Mouse (Mus musculus) embryonic facial prominence, embryonic 15.5 days (tissue): Measurements from ENCODE around the gene Rftn1. TPM values are rescaled to one million over a fixed set of nuclear protein-coding genes. Genes with fewer than 3 reads are reported as not detected.
A peak's percentile ranks its signal among the peaks of the same experiment; 100 is the strongest.

Experiments
- ATAC-seq: fragments of 200-750 bp; cut with Nextera tagmentation; 2 replicates; pipeline ENCODE4 v1.8.0; 2017; ENCODE audit warnings: low read depth, moderate TSS enrichment; ENCODE audit not compliant: insufficient number of reproducible peaks, low FRiP score, low TSS enrichment
- H3K27ac ChIP-seq: fragments of 300-500 bp; sonication (generic); replicated peaks from 2 replicates; pipeline ENCODE4 v1.5.1; 2015; ENCODE audit warnings: mild to moderate bottlenecking, inconsistent platforms
- H3K27me3 ChIP-seq: fragments of 300-500 bp; sonication (generic); 2 replicates; pipeline ENCODE4 v1.6.1; 2015; ENCODE audit warnings: inconsistent platforms
- H3K36me3 ChIP-seq: fragments of 300-500 bp; sonication (generic); 2 replicates; pipeline ENCODE4 v1.6.1; 2015; ENCODE audit warnings: mild to moderate bottlenecking, inconsistent platforms
- H3K4me1 ChIP-seq: fragments of 300-500 bp; sonication (generic); 2 replicates; pipeline ENCODE4 v1.6.1; 2015; ENCODE audit warnings: inconsistent platforms
- H3K4me2 ChIP-seq: fragments of 300-500 bp; sonication (generic); replicated peaks from 2 replicates; pipeline ENCODE4 v1.6.1; 2015; ENCODE audit warnings: mild to moderate bottlenecking, inconsistent platforms
- H3K4me3 ChIP-seq: fragments of 300-500 bp; sonication (generic); replicated peaks from 2 replicates; pipeline ENCODE4 v1.5.1; 2015; ENCODE audit warnings: mild to moderate bottlenecking, inconsistent platforms
- H3K9ac ChIP-seq: fragments of 300-500 bp; sonication (generic); 2 replicates; pipeline ENCODE4 v1.6.1; 2015; ENCODE audit warnings: inconsistent platforms
- H3K9me3 ChIP-seq: fragments of 300-500 bp; sonication (generic); replicated peaks from 2 replicates; pipeline ENCODE4 v1.6.1; 2016; ENCODE audit warnings: inconsistent platforms
- WGBS: fragments of 180-500 bp; shearing (Covaris S2); methylation state at CpG from one replicate; pipeline ENCODE4 v1.1.7; 2015; 5-methylcytosine and 5-hydroxymethylcytosine counted together
- polyA plus RNA-seq: library from polyadenylated mRNA; unstranded; fragments of >200 nt; fragmentation: Nextera tagmentation; extraction: Ambion mirVana; gene quantifications from 2 replicates; pipeline ENCODE4 v1.2.1, GENCODE M21; 2015

Rftn1 gene
- polyA plus RNA-seq, 1 experiment from 2014 or later, result 21.4 TPM

DNA sequence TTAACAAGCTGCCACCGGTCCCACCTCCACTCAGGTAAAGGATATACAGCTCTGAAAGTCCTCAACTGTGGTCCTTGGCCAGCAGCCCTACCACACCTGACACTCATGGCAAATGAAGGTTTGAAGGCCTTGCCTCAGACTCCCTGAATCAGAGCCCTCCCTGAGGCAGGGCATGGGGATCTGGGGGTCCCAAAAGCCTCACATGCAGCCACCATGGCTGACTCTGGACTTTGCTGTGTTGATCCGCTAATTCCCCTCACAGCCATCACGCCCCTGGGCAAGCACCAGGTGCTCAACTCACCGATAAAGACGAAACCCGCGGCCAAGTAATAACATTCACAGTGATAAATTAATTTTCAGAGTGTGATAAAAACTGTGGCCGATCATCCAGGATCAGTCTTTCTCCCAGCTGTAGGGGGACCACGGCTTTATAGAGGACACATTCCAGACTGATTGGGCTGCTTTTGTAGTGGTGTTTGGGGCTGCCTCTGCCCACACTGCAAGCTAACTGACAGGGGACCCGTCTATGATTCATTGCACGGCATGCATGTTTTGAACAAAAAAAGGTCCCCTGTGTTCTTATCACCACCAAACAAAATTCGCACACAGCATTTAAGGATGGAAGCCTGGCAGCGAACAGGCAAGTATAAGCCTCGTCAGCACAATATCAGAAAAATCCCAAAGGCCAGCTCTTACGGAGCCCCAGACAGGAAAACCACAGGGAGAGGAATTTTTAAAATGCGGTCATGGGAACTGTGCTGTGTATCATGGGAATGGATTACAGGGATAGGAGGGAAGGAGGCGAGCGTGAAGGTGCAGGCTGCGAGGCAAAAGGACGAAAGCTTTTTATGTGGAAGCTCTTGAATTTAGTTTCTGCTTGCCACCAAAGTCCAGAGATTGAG is 29.3 kb downstream of the Rftn1 start:
- ATAC-seq, result no peak
- Histone ChIP-seq H3K27me3 (no peaks in the 10 kb centered on the region), H3K4me3 (no peak overlapping the region), H3K4me1 (no peaks in the 10 kb centered on the region), H3K9ac (no peak overlapping the region), H3K27ac (no peak overlapping the region), H3K9me3 (no peaks in the 10 kb centered on the region), H3K4me2 (no peak overlapping the region), H3K36me3 (peaks cover 16% of the 10 kb centered on the region)
- 66% methylated on average over 20 of the region's 20 CpGs for WGBS

DNA sequence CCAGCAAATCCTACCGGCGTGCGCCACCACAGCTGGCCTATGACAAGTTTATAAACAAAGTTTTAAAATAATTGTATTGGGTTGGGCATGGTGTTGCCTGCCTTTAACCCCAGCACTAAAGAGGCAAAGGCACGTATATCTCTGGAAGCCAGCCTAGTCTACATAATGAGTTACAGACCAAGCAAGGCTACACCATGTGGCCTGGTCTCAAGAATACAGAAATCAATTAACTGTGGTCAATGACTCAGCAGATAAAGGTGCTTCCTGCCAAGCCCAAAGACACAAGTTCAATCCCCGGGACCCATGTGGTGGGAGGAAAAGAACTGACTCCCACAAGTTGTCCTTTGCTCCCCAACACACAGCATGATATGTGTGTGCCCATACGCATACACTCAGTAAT is 30.1 kb downstream of the Rftn1 start:
- Histone ChIP-seq H3K4me1 (no peaks in the 10 kb centered on the region), H3K4me3 (no peak overlapping the region), H3K27ac (no peak overlapping the region), H3K9ac (no peak overlapping the region), H3K9me3 (no peaks in the 10 kb centered on the region), H3K4me2 (no peak overlapping the region), H3K27me3 (no peaks in the 10 kb centered on the region), H3K36me3 (peaks cover 16% of the 10 kb centered on the region)
- 68% methylated on average over 6 of the region's 6 CpGs for WGBS
- ATAC-seq, result no peak; the same call in 1 of the 2 replicates

DNA sequence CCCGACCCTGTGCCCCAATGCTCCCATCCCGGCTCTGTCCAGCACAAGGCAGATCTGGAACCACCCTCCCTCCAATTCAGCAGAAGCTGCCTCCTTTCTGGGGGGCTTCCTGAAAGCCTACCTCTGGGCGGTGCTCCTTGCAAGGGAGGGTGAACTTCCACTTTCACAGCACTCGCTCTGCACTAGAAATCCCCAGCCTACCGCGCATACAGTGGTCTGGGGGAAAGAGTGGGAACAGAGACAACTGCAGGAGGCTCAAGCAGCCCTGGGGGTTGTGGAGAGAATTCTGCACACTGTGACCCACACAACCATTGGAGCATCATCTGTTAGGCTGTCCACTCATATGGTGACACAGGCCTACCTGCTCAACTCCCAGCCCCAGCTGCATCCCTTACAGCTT is 30.7 kb downstream of the Rftn1 start:
- Histone ChIP-seq H3K9ac (no peak overlapping the region), H3K4me3 (no peak overlapping the region), H3K27me3 (no peaks in the 10 kb centered on the region), H3K27ac (no peak overlapping the region), H3K9me3 (no peaks in the 10 kb centered on the region), H3K36me3 (peaks cover 11% of the 10 kb centered on the region), H3K4me2 (no peak overlapping the region), H3K4me1 (no peaks in the 10 kb centered on the region)
- 78% methylated on average over 6 of the region's 6 CpGs for WGBS
- ATAC-seq, result no peak

DNA sequence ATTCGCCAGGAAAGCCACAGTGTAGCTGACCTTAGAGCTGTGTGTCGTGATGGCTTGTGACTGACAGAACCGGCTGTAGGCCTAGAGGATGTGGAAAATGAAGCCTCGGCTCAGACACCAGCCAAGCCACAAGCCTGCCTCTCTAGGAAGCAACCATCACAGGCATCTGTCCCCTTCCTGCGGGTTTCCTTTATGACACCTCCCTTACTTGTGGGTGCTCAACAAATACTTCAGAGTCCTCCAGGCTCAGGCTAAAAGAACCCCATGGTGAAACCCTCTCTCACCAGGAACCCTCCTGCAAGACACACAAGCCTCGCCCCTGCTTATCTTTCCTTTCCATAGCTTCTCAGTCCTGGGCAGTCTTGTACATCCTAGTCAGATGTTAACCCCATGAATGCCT is 31.9 kb downstream of the Rftn1 start:
- no peak overlapping the region for H3K9ac ChIP-seq
- no peaks in the 10 kb centered on the region for H3K4me1 ChIP-seq
- H3K27ac ChIP-seq, result no peak overlapping the region
- H3K36me3 ChIP-seq, result peaks cover under 1% of the 10 kb centered on the region; the same call in 1 of the 2 replicates
- 84% methylated on average over 6 of the region's 6 CpGs for WGBS
- ATAC-seq, result no peak
- H3K4me2 ChIP-seq, result no peak overlapping the region
- no peak overlapping the region for H3K4me3 ChIP-seq
- H3K9me3 ChIP-seq, result no peaks in the 10 kb centered on the region
- H3K27me3 ChIP-seq, result no peaks in the 10 kb centered on the region

DNA sequence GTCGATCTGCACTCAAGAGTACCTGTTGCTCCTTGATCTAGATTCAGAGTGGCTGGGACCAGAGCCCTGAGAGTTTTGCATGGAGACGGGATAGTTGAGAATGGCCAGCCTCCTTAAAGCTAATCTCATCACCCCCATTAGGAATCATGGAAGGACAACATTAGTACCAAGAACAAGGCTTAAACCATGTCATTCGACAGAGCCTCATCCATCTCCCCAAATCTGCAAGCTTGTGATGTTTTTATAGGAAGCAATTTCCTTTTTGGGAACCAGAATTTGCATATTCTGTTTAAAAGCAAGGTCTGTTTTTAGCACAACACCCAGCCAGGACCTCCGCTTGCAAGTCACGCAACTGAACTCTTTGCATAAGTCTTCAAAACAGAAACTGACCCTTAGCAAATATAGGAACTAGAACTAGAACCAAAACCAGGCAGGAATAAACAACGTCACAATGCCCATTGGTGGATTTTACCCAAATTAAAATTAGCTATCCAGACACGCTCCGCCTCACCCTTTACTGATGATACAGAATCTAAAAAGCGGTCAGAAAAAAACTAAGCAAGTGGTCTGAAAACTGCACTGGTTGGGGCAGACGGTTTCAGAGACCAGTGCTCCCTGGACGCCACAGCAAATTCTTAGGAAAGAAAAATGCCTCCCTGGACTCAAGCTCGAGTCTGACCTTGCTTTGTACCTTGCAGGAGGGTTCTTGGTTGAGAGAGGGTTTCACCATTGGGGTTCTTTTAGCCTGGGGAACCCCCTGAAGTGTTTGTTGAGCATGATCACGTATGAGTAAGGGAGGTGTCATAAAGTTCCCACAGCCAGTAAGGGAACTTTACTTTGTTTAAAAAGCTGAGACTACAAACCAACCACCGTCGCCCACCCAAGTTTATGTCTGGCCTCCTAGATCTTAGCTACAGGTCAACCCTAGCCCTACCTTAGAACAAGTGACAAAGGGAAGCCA is 33.0 kb downstream of the Rftn1 start:
- H3K4me2 ChIP-seq, result no peak overlapping the region
- no peaks in the 10 kb centered on the region for H3K9me3 ChIP-seq
- no peak overlapping the region for H3K27ac ChIP-seq
- ATAC-seq, result no peak
- H3K27me3 ChIP-seq, result no peaks in the 10 kb centered on the region
- no peaks in the 10 kb centered on the region for H3K36me3 ChIP-seq
- H3K4me1 ChIP-seq, result no peaks in the 10 kb centered on the region
- no peak overlapping the region for H3K4me3 ChIP-seq
- 86% methylated on average over 15 of the region's 15 CpGs for WGBS
- H3K9ac ChIP-seq, result no peak overlapping the region

DNA sequence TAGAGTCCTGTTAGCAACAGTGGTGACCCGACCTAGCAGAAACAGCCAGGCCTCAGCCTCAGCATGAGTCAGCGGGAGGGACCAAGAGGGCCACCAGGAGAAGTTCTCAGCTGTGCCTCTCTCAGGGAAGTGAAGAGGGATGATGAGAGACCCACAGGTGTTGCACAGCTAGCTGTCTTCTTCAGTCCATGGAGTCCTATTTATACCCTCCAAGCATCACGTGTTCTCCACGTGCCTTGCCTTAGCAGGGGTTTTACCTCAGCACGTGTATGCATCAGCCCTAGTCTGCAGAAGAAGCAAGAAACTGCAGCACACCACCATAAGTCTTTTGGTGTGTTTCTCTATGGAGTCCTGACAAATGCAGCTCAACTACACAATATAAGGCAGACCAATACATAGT is 38.4 kb downstream of the Rftn1 start:
- H3K4me2 ChIP-seq, result no peak overlapping the region
- H3K4me3 ChIP-seq, result no peak overlapping the region
- peaks cover 15% of the 10 kb centered on the region for H3K4me1 ChIP-seq
- H3K36me3 ChIP-seq, result no peaks in the 10 kb centered on the region
- no peak overlapping the region for H3K9ac ChIP-seq
- no peaks in the 10 kb centered on the region for H3K9me3 ChIP-seq
- no peaks in the 10 kb centered on the region for H3K27me3 ChIP-seq
- H3K27ac ChIP-seq, result no peak overlapping the region
- ATAC-seq, result no peak
- 84% methylated on average over 5 of the region's 5 CpGs for WGBS

DNA sequence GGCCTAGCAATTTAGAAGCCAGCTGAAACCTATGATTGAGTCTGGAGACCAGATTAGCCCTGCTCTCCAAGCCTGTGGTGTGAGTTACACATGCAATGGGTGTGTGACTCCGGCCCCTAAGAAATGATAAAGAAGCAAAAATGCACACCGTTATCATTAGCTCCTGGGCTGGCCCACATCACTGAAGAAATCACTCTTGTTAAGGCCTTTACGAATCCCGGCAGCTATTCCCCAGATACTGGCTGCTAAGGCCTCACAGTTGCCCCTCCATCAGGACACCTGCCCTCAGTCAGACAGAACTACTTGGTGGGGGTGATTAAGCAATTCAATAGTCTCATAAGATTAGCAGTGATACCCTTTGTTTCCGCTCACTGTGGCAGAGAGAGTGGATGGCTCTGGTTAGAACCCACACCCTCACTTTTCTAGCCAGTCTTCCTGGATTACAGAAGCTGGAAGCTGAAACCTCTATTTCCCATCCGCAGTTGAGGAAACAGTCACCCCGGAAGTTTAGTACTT is 39.2 kb downstream of the Rftn1 start:
- 77% methylated on average over 7 of the region's 7 CpGs for WGBS
- Histone ChIP-seq H3K4me2 (no peak overlapping the region), H3K4me1 (peaks cover 15% of the 10 kb centered on the region), H3K9me3 (no peaks in the 10 kb centered on the region), H3K9ac (no peak overlapping the region), H3K4me3 (no peak overlapping the region), H3K36me3 (no peaks in the 10 kb centered on the region), H3K27ac (no peak overlapping the region), H3K27me3 (no peaks in the 10 kb centered on the region)
- ATAC-seq, result no peak

DNA sequence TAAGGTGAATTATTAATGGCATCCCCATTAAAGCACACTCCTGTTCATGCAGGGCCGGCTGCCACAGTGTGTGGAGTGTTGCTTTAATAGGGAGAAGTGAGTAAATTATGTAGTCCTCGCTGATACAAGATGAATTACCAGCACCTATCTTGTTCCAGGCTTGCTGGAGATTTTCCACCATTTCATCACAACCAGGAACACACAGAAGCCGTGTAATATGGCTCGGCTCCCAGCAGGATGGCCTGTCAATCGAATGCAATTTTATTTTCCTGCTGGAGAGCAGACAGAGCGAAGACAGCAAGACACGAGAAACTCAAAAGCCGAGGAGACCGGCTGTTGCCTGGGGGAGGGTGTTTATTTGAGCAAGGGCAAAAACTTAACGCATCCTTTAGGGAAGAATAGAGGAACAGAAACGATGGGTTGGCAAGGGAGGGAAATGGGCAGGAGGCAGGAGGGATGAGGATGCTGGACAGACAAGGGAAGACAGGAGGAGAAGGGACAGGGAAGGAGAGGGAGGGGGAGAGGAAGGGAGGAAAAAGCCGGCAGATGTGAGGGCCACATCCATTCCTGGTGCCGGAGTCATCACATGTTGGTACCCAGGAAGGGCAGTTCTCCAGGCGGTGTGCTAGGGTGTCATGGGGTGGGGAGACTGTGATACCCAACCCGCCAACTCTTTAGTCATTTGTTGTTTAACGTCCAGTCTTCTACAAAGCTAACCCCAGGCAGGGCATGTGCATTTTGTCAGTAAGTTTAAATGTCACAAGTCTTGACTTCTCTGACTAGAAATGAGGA is 39.9 kb downstream of the Rftn1 start:
- Histone ChIP-seq H3K36me3 (no peaks in the 10 kb centered on the region), H3K4me1 (peaks cover 15% of the 10 kb centered on the region), H3K9me3 (no peaks in the 10 kb centered on the region), H3K4me3 (no peak overlapping the region), H3K27ac (no peak overlapping the region), H3K4me2 (no peak overlapping the region), H3K9ac (no peak overlapping the region), H3K27me3 (no peaks in the 10 kb centered on the region)
- ATAC-seq, result no peak
- WGBS, result 49% methylated on average over 16 of the region's 16 CpGs

DNA sequence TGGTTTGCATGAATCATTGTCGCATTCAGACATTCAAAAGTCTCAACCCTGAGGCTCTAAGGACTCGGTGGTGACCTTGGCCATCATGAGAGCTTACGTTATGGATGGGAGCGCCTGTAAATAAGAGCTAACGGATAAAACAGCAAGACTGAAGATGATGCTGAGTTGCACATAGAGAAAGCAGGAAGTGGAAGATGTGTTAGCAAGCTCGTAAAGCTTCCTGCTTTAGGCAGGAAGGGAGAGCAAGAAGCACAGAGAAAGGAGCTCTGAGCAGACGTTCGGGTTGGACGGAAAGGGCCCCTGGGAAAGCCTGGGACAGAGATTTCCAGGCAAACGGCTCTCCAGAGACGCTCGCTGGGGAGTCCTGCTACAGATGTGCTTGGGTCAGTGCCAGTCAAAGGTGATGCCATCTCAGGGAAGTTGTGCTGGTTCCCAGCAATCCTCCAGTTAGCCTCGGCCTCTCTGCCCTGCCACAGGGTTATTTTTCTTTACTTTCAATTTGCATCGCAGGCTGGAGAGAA is 40.7 kb downstream of the Rftn1 start:
- Histone ChIP-seq H3K4me3 (no peak overlapping the region), H3K27me3 (no peaks in the 10 kb centered on the region), H3K4me1 (peaks cover 15% of the 10 kb centered on the region), H3K9ac (no peak overlapping the region), H3K4me2 (0 out of 2 replicates have a peak overlapping the region, but pooled peaks have one; percentile 15), H3K27ac (no peak overlapping the region), H3K9me3 (no peaks in the 10 kb centered on the region), H3K36me3 (no peaks in the 10 kb centered on the region)
- 70% methylated on average over 14 of the region's 14 CpGs for WGBS
- no peak for ATAC-seq

DNA sequence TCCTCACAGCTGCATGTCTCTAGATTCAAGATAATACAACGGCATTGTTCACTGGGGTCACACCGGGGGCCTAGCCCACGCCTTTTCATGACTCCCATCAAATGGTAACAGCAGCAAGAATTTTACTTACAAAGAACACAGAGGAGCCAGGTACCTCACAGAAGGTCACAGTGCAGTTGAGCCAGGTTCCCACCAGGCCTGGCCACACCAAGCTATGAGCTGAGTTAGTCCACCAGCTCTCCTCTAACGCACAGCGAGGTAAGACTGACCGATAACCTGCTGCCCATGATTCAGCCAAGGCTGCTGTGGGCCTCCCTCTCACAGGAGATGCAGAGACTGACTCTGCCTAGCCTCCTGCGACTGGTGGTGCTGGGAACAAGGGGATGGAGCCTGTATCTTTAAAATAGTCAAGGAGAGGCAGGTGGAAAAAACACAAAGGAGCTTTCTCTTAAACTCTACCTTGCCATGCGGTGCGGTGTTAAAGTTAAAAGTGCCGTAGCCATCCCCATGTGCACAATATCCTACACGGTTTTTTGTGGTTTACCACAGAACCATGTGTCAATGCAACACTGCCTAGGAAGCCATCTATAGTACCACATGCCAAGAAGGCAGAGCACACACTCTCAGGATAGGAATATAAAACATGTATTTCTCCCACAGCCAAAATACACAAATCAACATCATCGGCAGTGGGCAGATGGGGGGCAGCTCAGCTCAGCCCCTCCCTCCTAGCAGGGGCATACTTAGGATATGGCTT is 42.5 kb downstream of the Rftn1 start:
- Histone ChIP-seq H3K36me3 (no peaks in the 10 kb centered on the region), H3K4me3 (no peak overlapping the region), H3K9me3 (no peaks in the 10 kb centered on the region), H3K27me3 (no peaks in the 10 kb centered on the region), H3K4me1 (peaks cover 15% of the 10 kb centered on the region), H3K9ac (no peak overlapping the region), H3K27ac (no peak overlapping the region), H3K4me2 (no peak overlapping the region)
- WGBS, result 81% methylated on average over 12 of the region's 12 CpGs
- no peak for ATAC-seq
